Mouse (Mus musculus): ENCODE data around the gene Slc29a1. TPM values are rescaled to one million over a fixed set of nuclear protein-coding genes. Genes with fewer than 3 reads are reported as not detected.

Gene Slc29a1
- polyA plus RNA-seq, 1 experiment from 2014 or later: 47.9 TPM

DNA sequence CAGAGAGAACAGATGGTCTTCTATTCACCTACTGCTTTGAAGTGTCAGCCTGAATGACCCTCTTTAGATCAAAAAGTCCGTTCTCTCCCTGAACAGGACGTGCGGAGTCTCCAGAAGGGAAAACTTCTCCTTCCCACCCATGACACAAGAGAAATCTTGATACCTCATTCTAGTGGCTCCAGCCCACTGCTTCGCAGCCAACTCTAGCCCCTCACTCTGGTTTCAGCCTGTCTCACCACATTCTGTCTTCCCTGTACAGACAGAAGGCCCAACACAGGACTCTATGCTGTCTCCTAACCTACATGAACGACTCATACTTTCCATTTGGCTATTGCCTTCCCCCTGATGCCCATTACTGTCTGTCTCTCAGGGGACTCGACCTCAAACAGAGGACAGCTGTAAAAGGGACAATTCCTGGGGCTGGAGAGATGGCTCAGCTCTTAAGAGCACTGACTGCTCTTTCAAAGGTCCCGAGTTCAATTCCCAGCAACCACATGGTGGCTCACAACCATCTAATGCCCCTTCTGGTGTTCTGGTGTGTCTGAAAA lies 48.1 kb downstream of the Slc29a1 start:
- peaks cover 7% of the 10 kb centered on the region for H3K36me3 ChIP-seq
- peaks cover 20% of the 10 kb centered on the region for H3K27me3 ChIP-seq (replicated peaks)
- no peak overlapping the region for H3K9ac ChIP-seq
- H3K9me3 ChIP-seq: no peaks in the 10 kb centered on the region
- 34% methylated on average over 7 of the region's 7 CpGs for WGBS
- H3K4me3 ChIP-seq: no peak overlapping the region
- H3K27ac ChIP-seq: no peak overlapping the region
- ATAC-seq (ENCODE audit: low FRiP score, low read depth): no peak
- peaks cover 30% of the 10 kb centered on the region for H3K4me1 ChIP-seq
- H3K4me2 ChIP-seq (replicated peaks): no peak overlapping the region

DNA sequence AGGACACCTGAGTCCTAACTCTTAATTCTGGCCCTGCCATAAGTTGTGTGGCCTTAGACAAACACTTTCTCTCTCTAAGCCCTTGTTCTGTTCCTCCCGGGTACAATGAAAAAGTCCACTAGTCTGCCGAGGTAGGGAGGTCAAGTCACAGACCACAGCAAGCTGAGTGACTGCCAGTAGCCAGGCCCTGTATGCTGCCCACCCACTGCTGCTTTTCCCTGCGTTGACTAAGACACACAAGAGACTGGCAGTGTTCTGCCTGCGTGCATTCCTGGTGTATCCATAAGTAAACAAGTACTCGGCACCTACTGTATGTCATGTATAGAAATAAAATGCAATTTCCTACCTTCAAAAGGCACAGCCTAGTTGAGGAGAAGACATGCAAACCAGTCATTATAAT lies 49.2 kb downstream of the Slc29a1 start:
- peak overlapping the region; percentile 79 for H3K4me3 ChIP-seq
- H3K4me2 ChIP-seq (replicated peaks): peak overlapping the region; percentile 84
- H3K9ac ChIP-seq: peak overlapping the region; percentile 98; the same call in 1 of the 2 replicates
- H3K4me1 ChIP-seq: peaks cover 31% of the 10 kb centered on the region
- WGBS: 35% methylated on average over 5 of the region's 5 CpGs
- ATAC-seq (ENCODE audit: low FRiP score, low read depth): no peak
- H3K9me3 ChIP-seq: no peaks in the 10 kb centered on the region
- H3K36me3 ChIP-seq: peaks cover 11% of the 10 kb centered on the region
- H3K27ac ChIP-seq: no peak overlapping the region
- peaks cover 29% of the 10 kb centered on the region for H3K27me3 ChIP-seq (replicated peaks)

DNA sequence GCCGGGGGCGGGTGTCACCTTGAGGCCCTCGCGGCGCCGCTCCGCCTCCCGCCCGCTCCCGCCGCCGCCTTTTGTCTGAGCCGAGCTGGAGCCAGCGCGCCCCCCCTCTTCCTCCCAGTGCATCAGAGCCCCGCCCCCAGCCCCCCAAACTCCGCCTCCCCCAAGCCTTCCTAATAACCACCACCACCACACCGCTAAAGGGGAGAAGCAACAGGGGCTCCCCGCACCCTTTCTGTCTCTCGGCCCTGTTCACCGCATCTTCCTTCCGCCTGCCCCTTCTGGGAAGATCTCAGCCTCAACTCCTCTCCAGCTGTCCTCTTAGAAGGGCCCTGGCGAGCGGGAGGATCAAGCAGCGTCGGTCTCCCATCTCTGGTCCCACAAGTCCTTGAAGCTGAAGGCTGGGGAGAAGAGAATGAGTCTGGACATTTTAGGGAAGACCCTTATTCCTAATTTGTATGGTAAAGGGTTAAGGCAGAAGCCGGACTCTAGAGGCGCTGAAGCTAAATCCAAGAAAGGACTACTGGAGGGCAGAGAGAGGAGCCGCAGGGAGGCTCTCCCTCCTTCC lies 49.7 kb downstream of the Slc29a1 start, which contains the start of gene Tmem151b:
Tmem151b (minus strand) TSS at position 61 of the 565 bp plus-strand sequence.
- no peaks in the 10 kb centered on the region for H3K9me3 ChIP-seq
- H3K27ac ChIP-seq: peak within 1 kb of the TSS; percentile 79
- 1% methylated on average over 25 of the region's 29 CpGs for WGBS
- peaks cover 34% of the 10 kb centered on the region for H3K27me3 ChIP-seq (replicated peaks)
- peak within 1 kb of the TSS; percentile 79 for H3K4me3 ChIP-seq
- H3K4me1 ChIP-seq: peaks cover 37% of the 10 kb centered on the region
- H3K9ac ChIP-seq: peak within 1 kb of the TSS; percentile 98
- H3K4me2 ChIP-seq (replicated peaks): peak within 1 kb of the TSS; percentile 84
- ATAC-seq (ENCODE audit: low FRiP score, low read depth): peak; percentile 32
- peaks cover 16% of the 10 kb centered on the region for H3K36me3 ChIP-seq

DNA sequence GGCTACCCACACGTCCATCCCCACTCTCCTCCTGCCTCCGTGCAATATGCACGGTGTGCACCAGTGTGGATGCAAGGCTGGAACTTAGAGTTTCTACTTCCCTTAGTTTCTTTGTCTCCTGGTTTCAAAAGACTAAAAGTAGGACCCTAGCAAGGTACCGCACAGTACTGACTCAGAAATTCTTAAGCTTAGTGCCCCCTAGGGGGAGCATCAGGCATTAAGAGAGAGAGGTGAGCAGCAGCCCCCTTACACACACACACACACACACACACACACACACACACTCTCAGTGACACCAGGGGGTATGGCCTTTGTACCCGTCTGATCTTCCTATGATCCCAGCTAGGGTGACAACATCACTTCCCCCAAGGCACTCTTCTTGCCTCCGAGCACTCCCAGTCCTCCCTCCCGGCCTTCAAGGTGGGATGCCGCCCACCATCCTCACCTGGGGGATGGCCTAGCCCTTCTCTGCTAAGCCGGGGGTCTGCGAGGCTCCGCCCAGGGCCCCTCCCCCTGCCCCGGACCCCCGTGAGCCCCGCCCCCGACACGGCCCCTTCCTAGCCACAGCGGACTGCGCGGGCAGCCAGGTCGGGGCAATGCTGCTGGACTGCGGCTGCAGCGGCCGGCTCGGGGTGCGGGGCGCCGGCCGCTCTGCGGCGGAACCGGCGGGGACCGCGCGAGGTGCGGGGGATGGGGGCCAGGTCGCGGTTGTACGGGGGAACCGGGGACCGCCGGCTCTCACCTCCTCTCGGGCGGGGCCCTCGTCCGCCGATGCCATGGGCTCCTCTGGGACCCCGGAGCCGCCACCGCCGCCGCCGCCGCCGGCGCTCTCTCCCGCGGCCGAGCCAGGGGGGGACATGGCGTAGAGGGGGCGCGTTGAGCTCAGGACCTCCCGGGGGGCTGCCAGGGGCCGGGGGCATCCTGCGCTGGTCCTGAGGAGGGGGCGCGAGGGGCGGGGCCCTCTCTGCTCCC lies 50.6 kb downstream of the Slc29a1 start:
- H3K36me3 ChIP-seq: peaks cover 19% of the 10 kb centered on the region

DNA sequence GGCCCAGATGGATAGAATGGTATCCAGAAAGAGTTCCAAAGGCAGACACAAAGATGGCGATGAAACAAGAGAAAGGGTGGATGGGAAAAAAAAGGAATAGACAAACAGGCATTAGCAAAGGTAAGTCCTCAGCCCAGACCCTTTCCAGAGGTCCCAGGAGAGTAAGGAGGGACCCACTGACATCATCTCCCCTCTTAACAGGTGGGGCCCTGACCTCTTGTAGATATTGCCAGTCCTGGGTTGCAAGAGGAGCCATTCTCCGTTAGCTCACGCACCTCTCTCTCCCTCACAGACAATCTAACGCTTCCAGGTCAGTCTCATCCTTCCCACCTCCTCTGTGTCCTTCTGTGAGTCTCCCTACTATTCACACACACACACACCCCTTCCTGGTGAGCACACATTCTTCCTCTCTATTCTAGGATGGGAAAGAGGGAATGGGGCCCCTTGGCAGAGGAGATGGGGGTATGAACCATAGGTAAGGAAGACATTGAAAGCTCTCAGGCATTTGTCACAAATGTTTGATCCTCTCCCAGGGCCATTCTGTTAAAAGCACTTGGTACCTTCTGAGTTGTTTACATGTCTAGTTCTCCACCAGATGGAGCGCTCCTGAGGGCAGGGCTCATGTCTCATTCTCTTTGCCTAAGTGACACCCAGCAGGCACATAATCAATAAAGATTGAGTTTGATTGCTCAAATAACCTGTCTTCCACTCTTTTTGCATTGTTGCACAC lies 51.8 kb downstream of the Slc29a1 start:
- H3K36me3 ChIP-seq: peaks cover 19% of the 10 kb centered on the region
- no peaks in the 10 kb centered on the region for H3K9me3 ChIP-seq
- H3K4me1 ChIP-seq: peaks cover 51% of the 10 kb centered on the region
- H3K27me3 ChIP-seq (replicated peaks): peaks cover 54% of the 10 kb centered on the region
- H3K27ac ChIP-seq: no peak overlapping the region
- 80% methylated on average over 5 of the region's 5 CpGs for WGBS
- peak overlapping the region; percentile 84 for H3K4me2 ChIP-seq (replicated peaks)
- peak overlapping the region; percentile 79; the same call in 1 of the 2 replicates for H3K4me3 ChIP-seq
- ATAC-seq (ENCODE audit: low FRiP score, low read depth): no peak
- no peak overlapping the region for H3K9ac ChIP-seq

More for the DNA sequence above, 50.6 kb downstream of the Slc29a1 start:
- peak; percentile 54 for ATAC-seq (ENCODE audit: low FRiP score, low read depth)
- Histone ChIP-seq H3K4me2 (replicated peaks) (peak overlapping the region; percentile 84), H3K4me1 (peaks cover 46% of the 10 kb centered on the region), H3K27ac (peak overlapping the region; percentile 79), H3K9me3 (no peaks in the 10 kb centered on the region), H3K27me3 (replicated peaks) (peaks cover 42% of the 10 kb centered on the region), H3K4me3 (peak overlapping the region; percentile 79), H3K9ac (peak overlapping the region; percentile 98)
- whole genome bisulfite sequencing: 3% methylated on average over 58 of the region's 68 CpGs

DNA sequence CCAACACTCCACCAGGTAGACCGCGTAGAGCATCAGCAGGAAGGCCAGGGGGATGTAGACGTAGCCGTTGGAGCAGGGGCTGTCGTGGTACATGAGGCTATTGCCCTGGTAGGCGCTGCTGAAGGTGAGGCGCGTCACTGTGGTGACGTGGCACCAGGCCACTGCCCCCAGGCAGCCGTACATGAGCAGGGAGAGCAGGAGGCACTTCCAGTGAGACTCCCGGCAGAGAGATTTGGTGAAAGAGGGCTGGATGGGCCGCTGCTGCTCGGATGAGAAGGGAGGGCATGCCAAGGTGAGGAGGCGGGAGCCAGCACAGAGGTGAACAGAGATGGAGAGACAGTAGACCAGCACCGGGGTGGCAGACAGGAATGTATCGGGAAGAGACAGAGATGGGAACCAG lies 52.5 kb downstream of the Slc29a1 start:
- no peaks in the 10 kb centered on the region for H3K9me3 ChIP-seq
- no peak for ATAC-seq (ENCODE audit: low FRiP score, low read depth)
- no peak overlapping the region for H3K27ac ChIP-seq
- no peak overlapping the region for H3K4me2 ChIP-seq (replicated peaks)
- H3K27me3 ChIP-seq (replicated peaks): peaks cover 59% of the 10 kb centered on the region
- H3K36me3 ChIP-seq: peaks cover 19% of the 10 kb centered on the region
- no peak overlapping the region for H3K4me3 ChIP-seq
- H3K9ac ChIP-seq: no peak overlapping the region
- WGBS: 62% methylated on average over 16 of the region's 16 CpGs
- H3K4me1 ChIP-seq: peaks cover 51% of the 10 kb centered on the region

DNA sequence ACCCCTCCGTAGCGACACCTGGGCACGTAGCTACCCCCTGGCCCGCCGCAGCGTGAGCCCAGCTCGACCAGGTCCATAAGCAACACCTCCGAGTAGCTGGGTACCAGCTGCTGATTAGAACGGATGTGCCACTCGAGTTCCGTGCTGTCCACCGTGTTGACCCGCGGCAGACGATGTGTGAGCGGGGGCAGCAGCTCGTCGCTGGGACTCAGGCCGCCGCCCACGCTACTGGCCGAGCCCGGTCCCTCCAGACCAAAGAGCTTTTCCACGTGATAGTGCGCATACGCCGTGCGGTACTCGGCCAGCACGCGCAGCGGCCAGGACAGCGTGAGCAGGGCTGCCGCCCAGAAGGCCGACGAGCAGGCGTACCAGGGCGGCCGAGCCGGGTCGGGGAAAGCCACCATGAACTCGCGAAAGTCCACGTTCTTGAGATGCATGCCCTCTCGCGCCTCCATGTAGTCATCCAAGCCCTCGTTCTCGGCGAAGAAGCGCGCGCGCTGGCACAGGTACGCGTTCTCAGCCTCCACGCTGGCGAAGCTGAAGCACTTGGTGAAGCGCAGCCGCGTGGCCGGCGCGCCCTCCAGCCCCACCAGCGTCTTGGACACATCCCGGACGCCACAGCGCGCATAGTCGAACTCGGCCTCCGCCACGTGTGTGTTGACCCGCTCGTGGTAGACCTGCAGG lies 54.0 kb downstream of the Slc29a1 start:
- Histone ChIP-seq H3K9ac (peak overlapping the region; percentile 33; the same call in 1 of the 2 replicates), H3K27me3 (replicated peaks) (peaks cover 63% of the 10 kb centered on the region)
- no peak for ATAC-seq (ENCODE audit: low FRiP score, low read depth)

DNA sequence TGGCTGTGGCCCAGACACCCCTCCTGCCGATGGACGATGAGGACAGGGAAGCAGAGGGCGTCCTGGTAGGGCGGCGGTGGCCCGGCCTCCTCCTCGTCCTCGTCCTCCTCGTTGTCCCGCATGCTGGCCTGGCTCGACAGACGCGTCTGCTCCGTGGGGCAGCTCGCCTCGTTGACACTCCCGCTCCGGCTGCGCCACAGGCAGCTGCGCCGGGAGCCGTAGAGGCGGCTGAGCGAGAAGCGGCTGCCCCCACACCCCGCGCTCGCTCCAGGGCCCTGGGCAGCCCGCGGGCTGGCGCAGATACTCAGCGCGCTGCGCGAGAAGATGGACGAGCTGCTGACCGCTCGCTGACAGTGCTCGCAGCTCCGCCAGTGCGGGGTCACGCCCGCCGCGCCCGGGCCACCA lies 54.5 kb downstream of the Slc29a1 start:
- H3K9me3 ChIP-seq: no peaks in the 10 kb centered on the region
- H3K27ac ChIP-seq: no peak overlapping the region
- H3K36me3 ChIP-seq: peaks cover 19% of the 10 kb centered on the region
- peak overlapping the region; percentile 18 for H3K4me3 ChIP-seq
- H3K9ac ChIP-seq: peak overlapping the region; percentile 2; the same call in 1 of the 2 replicates
- peaks cover 36% of the 10 kb centered on the region for H3K4me1 ChIP-seq
- peak overlapping the region; percentile 51 for H3K4me2 ChIP-seq (replicated peaks)
- no peak for ATAC-seq (ENCODE audit: low FRiP score, low read depth)
- WGBS: 2% methylated on average over 46 of the region's 46 CpGs
- peaks cover 63% of the 10 kb centered on the region for H3K27me3 ChIP-seq (replicated peaks)

More for the DNA sequence above, 54.0 kb downstream of the Slc29a1 start:
- no peak overlapping the region for H3K27ac ChIP-seq
- no peaks in the 10 kb centered on the region for H3K9me3 ChIP-seq
- H3K4me3 ChIP-seq: peak overlapping the region; percentile 18
- WGBS: 6% methylated on average over 74 of the region's 74 CpGs
- peaks cover 19% of the 10 kb centered on the region for H3K36me3 ChIP-seq
- peak overlapping the region; percentile 51 for H3K4me2 ChIP-seq (replicated peaks)
- H3K4me1 ChIP-seq: peaks cover 41% of the 10 kb centered on the region

DNA sequence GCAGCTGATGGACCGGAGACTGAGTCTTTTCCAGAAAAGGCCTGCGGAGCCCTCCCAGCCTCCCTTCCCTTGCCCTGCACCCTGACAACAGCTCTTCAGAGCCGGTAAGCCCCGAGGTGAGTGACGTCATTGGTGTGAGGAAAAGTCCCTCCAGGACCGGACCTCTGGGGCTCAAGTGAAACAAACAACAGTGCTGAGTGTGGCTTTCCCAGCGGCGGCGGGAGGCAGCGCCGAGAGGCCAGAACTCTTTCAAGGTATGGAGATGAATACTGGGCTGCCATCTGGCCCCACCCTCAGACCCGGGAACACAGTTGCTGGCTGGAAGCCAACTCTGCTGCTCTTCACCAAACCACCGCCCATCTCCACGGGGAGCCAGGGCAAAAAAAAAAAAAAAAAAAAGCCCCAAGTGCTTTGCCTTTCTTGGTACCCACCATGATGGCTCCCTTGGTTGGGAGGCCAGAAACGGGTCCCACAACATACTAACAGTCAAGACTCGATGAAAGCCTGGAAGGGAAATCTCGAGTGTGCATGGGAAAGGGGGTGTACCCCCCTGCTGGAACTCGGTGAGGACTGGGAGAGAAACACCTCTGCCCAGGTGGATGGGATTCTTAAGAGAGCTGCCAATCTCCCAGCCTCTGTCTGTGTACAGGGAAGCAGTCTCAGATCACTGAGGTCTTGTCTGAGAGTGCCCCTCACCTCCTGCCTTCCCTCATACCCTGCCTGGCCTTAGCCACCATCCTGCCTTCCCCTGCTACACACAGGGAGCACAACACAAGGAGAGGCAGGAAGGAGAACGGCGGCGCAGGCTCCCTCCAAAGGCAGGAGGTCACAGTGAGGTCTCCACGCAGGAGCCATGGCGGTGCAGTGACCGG lies 55.2 kb downstream of the Slc29a1 start:
- Histone ChIP-seq H3K4me3 (no peak overlapping the region), H3K36me3 (peaks cover 19% of the 10 kb centered on the region), H3K4me1 (peaks cover 32% of the 10 kb centered on the region), H3K27ac (no peak overlapping the region), H3K9ac (peak overlapping the region; percentile 38; the same call in 1 of the 2 replicates), H3K27me3 (replicated peaks) (peaks cover 68% of the 10 kb centered on the region), H3K9me3 (no peaks in the 10 kb centered on the region), H3K4me2 (replicated peaks) (peak overlapping the region; percentile 51)
- 0 out of 2 replicates have a peak, but pooled peaks have one; percentile 10 for ATAC-seq (ENCODE audit: low FRiP score, low read depth)
- 5% methylated on average over 24 of the region's 24 CpGs for WGBS

DNA sequence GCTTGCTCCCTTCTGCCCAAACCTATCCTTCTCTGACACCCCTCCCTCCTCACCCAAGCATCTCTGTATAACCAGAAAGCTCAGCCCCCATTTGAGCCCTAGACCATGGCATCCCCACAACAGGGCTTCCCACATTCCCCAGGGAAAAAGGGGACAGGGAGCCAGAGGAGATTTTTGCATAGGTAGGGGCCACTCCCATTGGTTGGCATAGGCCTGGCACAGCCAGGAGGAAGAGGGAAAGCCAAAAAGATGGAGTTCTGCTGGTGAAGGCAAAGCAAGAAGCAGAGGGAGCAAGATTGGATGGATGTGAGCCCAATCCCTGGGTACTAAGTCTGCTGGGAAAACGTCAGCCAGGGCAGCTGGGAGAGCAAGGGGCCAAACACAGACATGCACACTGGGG lies 56.3 kb downstream of the Slc29a1 start:
- peaks cover 19% of the 10 kb centered on the region for H3K36me3 ChIP-seq
- no peak overlapping the region for H3K4me3 ChIP-seq
- H3K27me3 ChIP-seq (replicated peaks): peaks cover 72% of the 10 kb centered on the region
- H3K4me2 ChIP-seq (replicated peaks): 0 out of 2 replicates have a peak overlapping the region, but pooled peaks have one; percentile 51
- H3K27ac ChIP-seq: no peak overlapping the region
- H3K9ac ChIP-seq: no peak overlapping the region
- H3K9me3 ChIP-seq: no peaks in the 10 kb centered on the region
- H3K4me1 ChIP-seq: peaks cover 28% of the 10 kb centered on the region
- 28% methylated on average over 1 of the region's 1 CpGs for WGBS
- no peak for ATAC-seq (ENCODE audit: low FRiP score, low read depth)

All from neural tube, embryonic 12.5 days (tissue).